Mouse (Mus musculus) cerebellum, postnatal 25 days (tissue): ENCODE data around the gene Cnot11.
A peak's percentile ranks its signal among the peaks of the same experiment; 100 is the strongest.

Source experiments
- DNase-seq, 2 experiments: peaks; one replicate each; pipeline ENCODE4 v3.0.0; 2021; ENCODE audit warnings: mixed read lengths in 2 of 2

Gene Cnot11

DNA sequence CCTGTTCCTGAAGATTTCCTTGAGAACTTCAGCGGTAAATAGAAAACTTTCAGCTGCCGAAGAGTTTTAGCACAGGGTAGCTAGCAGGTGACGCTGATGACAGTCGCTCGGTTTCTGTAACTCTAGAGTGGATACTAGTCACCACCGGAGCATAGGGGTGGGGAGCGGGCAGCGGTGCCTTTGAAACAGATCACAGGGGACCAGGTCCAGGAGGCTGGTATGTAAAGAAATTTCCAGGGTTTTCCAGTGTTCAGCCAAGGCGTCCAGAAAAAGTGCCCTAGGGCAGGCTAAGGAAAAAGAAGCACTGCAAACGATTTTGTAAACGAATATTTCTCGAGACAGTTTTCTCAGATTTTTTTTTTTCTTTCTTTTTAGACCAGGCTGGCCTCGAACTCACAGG is at the start of gene Cnot11:
TSS of gene Cnot11 (plus strand) at position 162 of the 400 bp plus-strand sequence.
- DNase-seq: peak in 1 of 2 experiments; percentile 23

DNA sequence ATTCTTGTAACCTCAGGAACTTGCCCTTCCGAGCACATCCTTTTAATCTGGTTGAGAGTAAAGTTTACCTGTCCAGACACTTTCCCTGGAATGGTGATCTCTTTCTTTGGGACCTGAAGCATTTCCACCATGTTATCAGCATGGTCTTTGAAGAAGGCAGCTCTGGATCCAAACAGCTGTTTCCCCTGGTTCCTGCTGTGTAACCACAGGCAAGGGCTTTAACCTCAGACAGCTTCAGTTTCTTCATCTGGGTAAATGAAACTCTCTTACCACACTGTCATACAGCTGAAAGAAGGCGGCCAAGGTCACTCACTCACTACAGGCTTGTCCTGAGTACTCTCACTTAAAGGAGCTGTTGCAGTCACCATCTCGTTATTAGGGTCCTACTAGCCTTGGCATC is 47.4 kb upstream of the Cnot11 start:
- DNase-seq: no peak

DNA sequence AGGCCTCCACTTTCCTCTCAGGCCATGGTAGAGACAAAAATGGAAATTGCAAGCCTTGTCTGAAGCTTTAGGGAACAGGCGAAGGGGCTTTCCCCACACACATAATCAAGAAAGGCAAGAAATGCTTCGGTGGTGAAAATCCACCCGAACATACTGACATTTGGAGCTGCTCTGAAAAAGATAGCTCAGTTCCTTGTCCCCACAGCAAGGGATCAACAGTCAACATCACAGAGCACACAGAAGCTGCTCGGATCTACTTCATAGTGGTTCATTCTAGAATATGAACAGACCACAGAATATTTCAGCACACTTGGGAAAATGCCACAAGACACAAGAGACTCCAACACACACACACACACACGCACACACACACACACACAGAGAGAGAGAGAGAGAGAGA is 41.6 kb upstream of the Cnot11 start:
- DNase-seq: no peak

DNA sequence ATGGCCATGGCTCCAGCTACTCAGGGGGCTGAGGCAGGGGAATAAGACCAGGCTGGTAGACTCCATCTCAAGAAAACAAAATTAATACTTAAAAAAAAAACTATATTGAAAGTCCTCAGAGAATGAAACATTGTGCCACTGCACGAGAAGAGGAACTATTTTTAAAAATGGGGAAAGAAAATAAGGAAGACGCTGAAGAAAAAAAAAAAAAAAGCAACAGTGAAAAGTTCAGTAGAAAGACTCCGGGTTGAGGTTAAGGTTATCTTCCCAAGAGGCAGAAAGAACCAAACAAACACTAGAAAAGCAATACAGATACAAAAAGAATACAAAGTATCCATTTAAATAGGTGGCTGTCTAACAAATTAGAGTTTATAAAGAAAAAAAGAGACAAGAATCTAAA is 41.1 kb upstream of the Cnot11 start:
- no peak for DNase-seq

DNA sequence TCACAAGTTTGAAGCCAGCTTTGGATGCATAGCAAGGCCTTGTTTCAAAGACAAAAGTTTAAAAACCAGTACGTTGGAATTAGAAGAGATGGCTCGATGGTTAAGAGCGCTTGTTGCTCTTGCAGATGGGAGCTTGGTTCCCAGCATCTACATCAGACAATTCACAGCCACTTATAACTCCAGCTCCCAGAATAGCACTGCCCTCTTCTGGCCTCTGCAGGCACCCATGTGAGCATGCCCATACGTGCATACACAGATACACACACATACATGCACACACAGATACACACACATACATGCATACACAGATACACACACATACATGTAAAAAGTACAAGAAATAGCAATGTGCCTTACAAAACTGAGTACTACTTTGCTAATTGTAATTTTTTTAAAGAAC is 37.8 kb upstream of the Cnot11 start:
- no peak for DNase-seq

DNA sequence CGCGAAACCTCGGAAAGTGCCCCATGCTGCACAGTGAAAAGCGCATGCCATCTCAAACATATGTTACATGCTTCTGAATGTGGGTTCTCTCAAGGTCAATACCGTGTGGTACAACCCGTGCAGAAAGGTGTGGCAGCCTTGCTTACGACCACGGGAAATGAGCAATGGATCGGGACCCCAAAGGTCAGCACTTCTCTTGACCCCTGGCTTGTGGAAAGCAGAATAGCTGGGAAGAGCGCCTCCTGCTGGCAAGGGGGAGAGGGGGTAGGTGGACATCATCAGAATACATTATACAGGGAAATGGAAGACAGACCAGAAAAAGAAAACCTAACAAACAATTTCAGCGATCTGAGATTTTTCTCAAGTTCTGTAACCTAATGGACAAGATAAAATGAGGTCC is 37.0 kb upstream of the Cnot11 start:
- DNase-seq: no peak

DNA sequence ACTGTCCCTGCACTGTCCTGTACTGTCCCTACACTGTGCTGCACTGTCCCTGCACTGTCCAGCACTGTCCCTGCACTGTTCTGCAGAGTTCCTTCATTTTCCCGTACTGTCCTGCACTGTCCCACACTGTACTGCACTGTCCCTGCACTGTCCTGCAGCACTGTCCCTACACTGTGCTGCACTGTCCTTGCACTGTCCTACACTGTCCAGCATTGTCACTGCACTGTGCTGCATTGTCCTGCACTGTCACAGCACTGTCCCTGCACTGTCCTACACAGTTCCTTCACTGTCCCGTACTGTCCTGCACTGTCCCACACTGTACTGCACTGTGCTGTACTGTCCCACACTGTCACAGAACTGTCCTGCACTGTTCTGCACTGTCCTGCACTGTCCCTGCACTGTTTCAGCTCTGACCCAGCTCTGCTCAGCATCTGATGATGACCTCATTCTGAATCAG is 35.3 kb upstream of the Cnot11 start:
- DNase-seq: no peak

DNA sequence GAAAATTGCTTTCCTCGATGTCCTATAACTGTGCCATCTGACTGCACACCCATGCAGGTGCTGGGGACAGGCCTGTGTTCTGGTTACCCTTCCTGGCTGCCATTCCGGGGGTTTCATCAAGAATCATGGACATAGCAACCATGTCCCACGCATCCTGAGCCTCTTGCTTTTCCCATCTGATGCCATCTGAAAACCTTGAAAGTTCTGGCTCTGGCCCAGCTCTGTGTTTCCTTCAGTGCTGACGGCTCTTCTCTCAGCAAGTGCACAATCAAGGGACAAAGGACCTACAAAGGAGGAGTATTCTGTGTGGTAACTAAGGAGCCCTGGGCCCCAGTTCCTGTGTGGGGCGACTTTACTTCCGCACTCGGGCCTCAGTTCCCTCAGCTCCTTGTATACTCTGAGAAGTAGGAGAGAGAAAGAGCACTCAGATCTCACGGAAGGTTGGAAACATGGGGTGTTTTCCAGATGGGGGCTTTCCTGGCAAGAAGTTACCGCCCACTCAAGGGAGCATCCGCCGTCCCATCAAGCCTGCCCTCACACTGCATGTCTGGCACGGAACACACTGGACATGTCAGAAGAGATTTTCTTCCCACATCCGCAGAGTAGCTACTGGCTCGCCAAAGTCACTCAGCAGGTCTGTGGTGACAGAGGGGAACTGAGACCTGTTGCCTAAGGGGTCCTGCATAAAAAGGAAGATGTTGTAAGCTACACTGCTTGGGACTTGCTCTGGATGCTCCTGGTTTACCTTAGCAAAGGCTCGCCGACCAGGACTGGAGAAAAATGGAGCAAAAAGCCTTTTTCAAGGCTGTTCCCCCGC is 31.8 kb upstream of the Cnot11 start:
- peak in 1 of 2 experiments; percentile 17 for DNase-seq

DNA sequence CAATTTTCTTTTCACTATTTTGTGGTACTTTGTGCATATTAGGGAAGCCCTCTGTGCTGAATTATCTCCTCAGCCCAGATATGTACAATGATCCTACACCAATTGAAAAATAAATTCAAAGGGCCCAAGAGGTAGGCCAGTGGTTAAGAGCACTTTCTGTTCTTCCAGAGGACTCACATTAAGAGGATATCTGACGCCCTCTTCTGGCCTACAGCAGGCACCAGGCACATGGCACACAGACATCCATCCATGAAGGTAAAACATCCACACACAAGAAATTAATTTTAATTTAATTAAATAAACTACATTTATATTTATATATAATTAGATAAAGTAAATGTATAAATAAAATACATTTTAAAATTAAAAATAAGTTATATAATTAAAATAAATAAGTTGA is 30.5 kb upstream of the Cnot11 start:
- peak in 1 of 2 experiments; percentile 50 for DNase-seq

DNA sequence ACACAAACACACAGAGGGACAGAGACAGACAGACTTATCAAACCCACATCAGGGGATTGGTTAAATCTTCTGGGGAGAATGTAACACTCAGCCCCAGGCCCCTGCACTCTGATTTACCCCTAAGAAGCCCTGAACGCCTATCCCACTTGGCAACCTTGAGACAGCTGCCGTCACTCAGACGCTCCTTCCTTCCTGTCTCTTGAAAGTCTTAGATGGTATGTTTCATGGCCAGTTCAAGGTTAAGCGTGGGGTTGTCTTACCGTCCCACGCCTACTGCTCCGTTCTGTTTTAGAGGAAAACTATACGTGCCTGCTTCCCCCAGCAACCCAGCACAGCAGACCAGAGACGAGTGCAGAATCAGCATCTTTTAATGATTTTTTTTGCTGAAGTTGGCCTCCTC is 29.2 kb upstream of the Cnot11 start:
- no peak for DNase-seq

DNA sequence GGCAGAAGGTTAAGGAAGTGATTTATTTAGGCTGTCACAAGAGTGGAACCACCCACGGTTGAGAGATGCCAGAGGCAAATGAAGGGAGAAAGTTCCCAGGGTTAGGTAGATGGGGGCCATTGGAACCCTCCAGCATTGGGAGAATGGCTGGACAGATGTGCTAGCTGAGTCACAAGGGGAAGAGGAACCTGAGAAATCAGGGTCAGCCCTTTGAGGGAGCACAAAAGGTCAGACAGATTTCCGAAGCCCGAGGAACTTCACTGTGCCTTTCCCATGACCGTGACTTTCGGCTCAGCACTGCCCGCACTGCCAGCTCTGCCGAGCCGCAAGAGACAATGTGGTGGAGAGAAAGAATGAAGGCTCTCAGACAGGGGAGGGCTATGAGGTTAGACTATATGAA is 23.0 kb upstream of the Cnot11 start:
- no peak for DNase-seq

DNA sequence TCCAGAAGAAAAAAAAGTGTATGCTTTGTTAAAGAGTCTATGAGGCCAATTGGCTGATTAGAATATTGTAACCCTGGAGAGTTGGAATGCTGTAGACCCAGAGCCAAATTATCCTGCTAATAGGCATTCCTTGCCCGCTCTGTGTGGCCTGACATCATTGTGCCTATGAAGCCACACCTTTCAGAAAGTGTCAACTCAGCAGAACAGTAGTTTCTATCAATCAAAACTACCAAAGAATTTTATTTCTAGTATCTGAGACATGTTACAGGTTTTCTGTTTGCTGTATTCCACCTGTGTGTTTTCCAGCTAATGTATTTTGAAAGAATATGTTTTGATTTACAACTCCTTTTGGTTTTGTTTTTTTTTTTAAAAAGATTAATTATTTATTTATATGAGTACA is 22.6 kb upstream of the Cnot11 start:
- DNase-seq: no peak

DNA sequence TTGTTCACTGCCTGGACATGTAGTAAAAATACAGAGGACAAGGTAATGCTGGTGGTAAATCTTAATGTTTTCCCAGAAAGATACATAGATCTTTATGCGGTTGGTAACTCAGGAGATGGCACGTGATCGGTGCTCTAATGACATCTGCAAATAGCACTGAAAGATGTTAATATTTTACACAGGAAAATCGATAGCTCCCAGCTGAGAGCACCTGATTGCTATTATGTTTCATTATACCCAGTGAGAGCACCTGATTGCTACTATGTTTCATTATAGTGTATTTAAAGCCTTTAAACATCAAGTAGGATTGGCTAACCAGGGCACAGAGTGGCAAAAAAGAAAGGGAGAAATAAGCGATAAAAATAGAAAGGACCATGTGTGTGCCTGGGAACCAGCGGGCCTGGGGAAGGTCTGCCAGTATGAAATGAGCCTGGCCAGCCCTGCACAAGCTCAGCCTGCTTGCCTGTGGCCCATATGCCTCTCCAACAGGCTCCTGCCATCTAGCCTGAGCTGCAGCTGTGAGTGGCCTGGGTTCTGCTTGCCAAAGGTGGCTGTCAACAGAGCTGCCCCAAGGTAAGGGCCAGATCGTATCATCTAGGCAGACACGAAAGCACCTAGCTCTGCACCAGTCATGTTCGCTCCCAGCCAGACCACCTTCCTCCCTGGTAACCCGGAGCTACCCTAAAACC is 19.3 kb upstream of the Cnot11 start:
- peak; percentile 78 to 82 for DNase-seq

DNA sequence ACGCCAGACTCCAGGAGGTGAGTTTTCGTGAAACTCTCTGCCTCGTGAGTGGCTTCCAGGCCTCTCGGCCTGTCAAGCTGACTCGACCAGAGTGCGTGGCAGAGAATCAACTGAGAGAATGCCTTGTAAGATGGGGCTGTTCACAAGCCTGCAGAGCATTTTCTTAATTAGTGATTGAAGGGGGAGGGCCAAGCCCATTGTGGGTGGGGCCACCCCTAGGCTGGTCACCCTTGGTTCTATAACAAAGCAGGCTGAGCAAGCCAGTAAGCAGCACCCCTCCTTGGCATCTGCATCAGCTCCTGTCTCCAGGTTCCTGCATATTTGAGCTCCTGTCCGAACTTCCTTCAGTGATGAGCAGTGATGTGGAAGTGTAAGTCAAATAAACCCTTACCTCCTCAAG is 13.5 kb upstream of the Cnot11 start:
- no peak for DNase-seq

DNA sequence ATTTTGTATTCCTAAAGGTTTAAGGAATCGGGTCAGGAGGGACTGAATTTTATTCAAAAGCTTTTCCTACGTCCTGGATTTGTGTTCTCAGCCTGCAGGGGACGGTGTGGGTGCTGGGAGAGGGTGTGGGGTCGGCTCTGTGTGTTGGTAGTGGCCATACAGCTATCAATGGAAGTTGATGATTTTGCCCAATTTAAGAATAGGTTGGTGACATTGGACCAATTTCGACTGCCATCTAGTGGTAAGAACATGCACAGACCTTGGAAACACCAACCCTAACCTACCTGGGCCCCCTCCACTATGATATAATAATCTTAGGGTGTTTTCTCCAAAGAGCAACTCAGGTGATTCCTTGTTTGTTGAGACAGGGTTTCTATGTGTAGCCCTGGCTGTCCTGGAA is 12.3 kb upstream of the Cnot11 start:
- peak; percentile 49 to 61 for DNase-seq

DNA sequence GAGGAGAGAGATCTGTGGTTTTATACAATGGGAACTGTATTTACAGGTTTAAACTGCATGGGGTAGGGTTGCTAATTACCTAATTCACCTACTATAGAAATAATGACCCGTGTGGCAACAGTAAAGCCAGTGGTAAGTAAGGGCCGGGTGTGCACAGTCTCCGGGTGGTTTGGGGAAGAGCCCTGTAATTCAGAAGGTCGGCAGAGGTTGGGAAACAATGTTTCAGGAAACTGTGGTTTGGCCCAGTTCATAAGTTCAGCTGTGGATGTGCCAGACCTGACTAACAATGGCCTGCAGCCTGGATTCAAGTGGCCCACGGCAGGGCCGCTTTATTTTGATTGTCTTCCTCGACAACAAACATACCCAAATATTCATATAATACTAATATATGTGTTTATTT is 9.0 kb upstream of the Cnot11 start:
- DNase-seq: no peak

DNA sequence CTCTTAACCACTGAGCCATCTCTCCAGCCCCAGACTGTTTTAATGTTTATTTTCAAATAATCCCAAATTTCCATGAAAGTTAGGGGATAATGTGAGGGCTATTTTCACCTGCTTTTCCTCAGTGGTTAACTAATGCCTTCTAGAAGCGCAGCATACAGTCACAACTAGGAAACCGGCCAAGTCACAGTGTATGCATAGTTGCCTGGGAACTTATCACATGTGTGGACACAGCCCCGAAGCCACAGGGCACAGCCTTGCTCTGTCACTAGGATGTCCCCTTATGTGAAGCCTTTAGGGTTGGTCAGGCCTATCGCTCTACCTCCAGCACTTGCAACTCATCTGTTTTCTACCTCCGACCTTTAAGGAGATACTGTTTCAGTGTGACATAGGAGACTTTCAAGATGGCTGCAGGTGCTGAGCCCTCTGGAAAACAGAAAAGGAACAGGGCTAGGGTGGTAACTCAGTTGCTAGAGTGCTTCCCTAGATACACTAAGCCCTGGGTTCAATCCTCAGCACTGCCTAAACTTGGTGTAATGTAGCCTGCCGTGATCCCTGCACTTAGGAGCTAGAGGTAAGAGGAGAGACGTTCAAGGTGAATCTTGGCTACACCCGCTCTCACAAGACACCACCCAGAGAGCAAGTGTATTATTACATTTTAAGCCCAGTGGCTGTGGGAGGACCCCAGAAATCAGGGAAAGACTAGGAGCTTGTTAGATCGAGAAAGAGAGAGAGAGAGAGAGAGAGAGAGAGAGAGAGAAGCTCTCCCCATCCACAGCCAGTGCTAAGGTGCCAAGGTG is 8.2 kb upstream of the Cnot11 start:
- DNase-seq: no peak

DNA sequence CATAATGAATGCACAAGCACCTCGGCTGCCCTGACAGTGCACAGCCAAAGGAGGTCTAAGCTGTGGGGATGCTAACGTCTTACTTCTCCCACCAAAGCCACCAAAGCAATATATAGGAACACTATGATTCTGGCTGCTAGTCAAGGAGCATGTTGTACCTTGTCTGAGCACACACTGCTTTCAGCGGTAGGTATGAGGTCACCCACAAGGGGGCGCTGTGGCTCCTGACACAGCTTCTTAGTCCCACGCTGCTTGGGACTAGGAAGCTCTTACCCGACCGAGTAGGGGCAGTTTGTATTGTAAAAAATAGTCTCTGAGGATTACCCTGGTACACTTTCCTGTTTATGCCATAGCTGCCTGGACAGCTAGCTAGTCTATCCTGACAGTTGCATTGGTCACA is 7.4 kb upstream of the Cnot11 start:
- DNase-seq: peak; percentile 71 to 86

DNA sequence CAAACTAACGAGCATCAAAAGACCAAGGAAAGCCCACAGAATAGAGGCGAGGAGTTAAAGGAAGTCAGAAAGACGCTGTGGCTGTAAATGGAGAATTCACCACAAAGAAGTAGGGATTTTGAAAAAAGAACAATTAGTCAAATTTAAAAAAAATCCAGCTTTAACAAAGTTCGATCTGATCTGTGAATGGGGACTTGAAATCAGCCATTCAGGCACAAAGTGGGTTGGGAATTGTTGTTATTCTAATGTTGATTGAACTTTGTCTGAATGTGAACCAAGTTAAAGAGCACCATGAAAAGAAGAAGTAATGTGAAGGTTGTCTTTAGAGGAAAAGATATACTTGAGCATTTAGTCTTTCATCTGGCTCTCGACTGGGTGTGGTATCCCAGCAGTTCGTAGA is 6.5 kb upstream of the Cnot11 start:
- no peak for DNase-seq

DNA sequence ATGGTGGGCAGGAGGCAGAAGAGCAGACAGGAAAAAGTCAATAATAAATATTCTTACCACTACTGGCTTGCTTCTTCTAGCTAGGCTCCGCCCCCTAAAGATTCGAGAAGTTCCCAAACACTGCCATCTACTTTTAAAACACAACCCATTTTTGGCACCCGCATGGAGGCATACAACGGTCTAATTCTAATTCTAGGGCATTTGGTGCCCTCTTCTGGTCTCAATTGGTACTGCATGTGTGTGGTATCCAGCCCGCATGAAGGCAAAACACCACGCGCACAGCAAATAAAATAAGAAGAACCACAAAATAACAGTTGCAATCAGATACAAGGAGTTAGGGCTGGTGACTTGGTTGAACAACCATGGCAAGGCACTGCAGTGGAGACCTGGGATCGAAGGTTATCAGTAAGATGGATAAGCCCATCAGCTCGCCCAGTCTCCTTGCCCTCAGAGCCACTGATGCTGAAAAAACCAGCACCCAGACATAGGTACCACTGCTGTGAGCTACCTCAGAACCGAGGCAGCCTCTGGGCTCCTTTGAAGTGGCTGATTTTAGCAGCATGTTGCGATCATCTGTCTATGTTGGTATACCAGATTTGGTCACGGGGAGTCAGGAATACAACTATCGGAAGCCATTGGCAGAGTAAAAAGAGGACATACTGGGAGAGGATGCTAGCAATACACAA is 4.4 kb upstream of the Cnot11 start:
- DNase-seq: peak; percentile 77 to 90

DNA sequence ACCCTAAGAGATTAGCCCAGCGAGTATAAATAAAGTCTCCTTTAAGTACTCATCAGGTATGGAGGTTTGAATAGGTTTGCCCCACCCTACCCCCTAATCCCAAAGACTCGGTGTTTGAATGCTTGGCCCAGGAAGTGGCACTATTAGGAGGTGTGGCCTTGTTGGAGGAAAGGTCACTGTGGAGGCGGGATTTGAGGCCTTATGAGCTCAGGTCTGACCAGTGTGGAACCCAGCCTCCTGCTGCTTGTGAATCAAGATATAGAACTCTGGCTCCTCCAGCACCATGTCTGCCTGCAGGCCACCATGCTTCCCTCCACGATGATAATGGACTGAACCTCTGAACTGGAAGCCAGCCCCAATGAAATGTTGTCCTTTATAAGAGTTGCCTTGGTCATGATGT is 3.8 kb upstream of the Cnot11 start:
- no peak for DNase-seq

DNA sequence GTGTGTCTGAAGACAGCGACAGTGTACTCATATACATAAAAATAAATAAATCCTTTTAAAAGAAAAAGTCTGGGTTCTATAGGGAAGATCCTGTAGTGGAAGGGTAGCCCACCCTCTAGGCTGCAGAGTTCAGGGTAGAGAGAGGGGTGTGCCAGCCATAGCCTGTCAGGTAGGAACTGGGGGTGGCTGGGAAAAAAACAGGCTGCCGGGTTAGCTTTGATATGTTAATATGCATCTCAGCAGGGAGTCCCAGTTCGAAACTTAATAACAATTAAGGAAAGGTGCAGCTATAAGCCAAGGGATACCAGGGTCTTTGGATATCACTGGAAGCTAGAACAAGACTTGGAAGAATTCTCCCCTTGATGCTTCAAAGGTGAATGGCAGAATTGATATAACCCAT is 875 bp upstream of the Cnot11 start:
- no peak for DNase-seq
